Mouse (Mus musculus) MEL (cell line): ENCODE measurements at regions not wholly inside any gene's neighbourhood (a gene's known extent, or its start where the extent isn't known, plus 50 kb on each side); places are given as distances from the start of the nearest gene placed in this dataset.

Experiments used
- BHLHE40 ChIP-seq: IDR thresholded peaks from 2 replicates; pipeline ENCODE4 v1.6.1; 2012; ENCODE audit warnings: low read depth, mild to moderate bottlenecking, inconsistent platforms, low read length, improper control_type of control experiment, borderline replicate concordance
- CHD2 ChIP-seq: IDR thresholded peaks from 2 replicates; pipeline ENCODE4 v1.6.1; 2011; ENCODE audit warnings: low read length, improper control_type of control experiment
- CTCF ChIP-seq, 3 experiments: IDR thresholded peaks in 2 of 3; conservative IDR thresholded peaks in 1 of 3; 2 replicates each; pipeline ENCODE4 v1.5.1; 2011 to 2012; ENCODE audit warnings: low read length in 3 of 3, low read depth in 2 of 3, mild to moderate bottlenecking in 2 of 3, improper control_type of control experiment in 1 of 3, inconsistent platforms in 1 of 3, mixed read lengths in 1 of 3, moderate library complexity in 1 of 3; ENCODE audit not compliant: control insufficient read depth in 1 of 3, insufficient read depth in 1 of 3, poor library complexity in 1 of 3, severe bottlenecking in 1 of 3
- GABPA ChIP-seq: IDR thresholded peaks from 2 replicates; pipeline ENCODE4 v1.6.1; 2012; ENCODE audit warnings: low read depth, mild to moderate bottlenecking, inconsistent platforms, low read length, improper control_type of control experiment, moderate library complexity
- GATA1 ChIP-seq: IDR thresholded peaks from 2 replicates; pipeline ENCODE4 v1.6.1; 2011; ENCODE audit warnings: low read depth, low read length, improper control_type of control experiment
- HCFC1 ChIP-seq: IDR thresholded peaks from 2 replicates; pipeline ENCODE4 v1.6.1; 2012; ENCODE audit warnings: low read depth, mild to moderate bottlenecking, inconsistent platforms, low read length, improper control_type of control experiment, moderate library complexity
- KAT2A ChIP-seq: conservative IDR thresholded peaks from 2 replicates; pipeline ENCODE4 v1.6.1; 2012; ENCODE audit warnings: low read depth, low read length, improper control_type of control experiment, inconsistent platforms
- NELFE ChIP-seq: IDR thresholded peaks from 2 replicates; pipeline ENCODE4 v1.6.1; 2011; ENCODE audit warnings: low read depth, low read length, improper control_type of control experiment
- POLR2A ChIP-seq, 2 experiments: IDR thresholded peaks; 2 replicates each; pipeline ENCODE4 v1.6.1; 2011 to 2012; ENCODE audit warnings: low read length in 2 of 2, mild to moderate bottlenecking in 2 of 2, control low read depth in 1 of 2, improper control_type of control experiment in 1 of 2, low read depth in 1 of 2, moderate library complexity in 1 of 2; ENCODE audit not compliant: control insufficient read depth in 1 of 2, insufficient read depth in 1 of 2, poor library complexity in 1 of 2
- USF1 ChIP-seq: IDR thresholded peaks from 2 replicates; pipeline ENCODE4 v1.6.1; 2014; ENCODE audit warnings: low read depth, mild to moderate bottlenecking, inconsistent platforms, low read length, improper control_type of control experiment, moderate library complexity

GRCm38 (mm10) chr9:41438141-41438540, 276.6 kb upstream of the Ubash3b start:
- TF ChIP-seq GATA1 (no peak), CTCF (IDR thresholded peaks at IDR 0.05 in 2 of 3, conservative IDR thresholded peaks at IDR 0.05 in 1 of 3; ENCODE audit: control insufficient read depth in 1 of 3, insufficient read depth in 1 of 3, low read depth in 2 of 3, low read length in 3 of 3, poor library complexity in 1 of 3, severe bottlenecking in 1 of 3) (no peak), BHLHE40 (no peak), POLR2A (IDR thresholded peaks at IDR 0.05; ENCODE audit: control insufficient read depth in 1 of 2, insufficient read depth in 1 of 2, low read depth in 1 of 2, low read length in 2 of 2, poor library complexity in 1 of 2) (no peak), HCFC1 (no peak), NELFE (no peak), KAT2A (no peak), CHD2 (no peak), USF1 (no peak), GABPA (no peak)
